Mouse (Mus musculus): Measurements from ENCODE around the gene Eif4g2.

DNA sequence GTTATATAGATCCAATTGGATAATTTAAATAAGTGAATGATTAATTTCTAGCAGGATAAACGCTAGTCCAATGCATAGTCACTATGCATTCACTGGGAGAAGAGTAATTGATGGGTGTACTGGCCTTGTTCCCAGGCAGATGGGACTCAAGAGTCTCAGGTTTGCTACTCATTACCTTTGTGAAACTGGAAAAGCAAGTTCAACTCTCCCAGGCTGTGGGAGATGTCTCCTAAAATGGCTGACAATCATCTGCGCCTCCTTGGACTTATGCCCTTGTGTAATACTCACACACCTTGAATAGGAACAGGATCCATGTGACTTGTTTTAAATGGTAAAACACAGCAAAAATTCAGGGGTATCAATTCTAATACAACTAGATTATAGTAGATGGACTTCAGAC is 26.3 kb upstream of the Eif4g2 start:
- TF ChIP-seq POLR2A (IDR thresholded peaks at IDR 0.05; ENCODE audit: borderline replicate concordance, extremely low read depth, low read depth, low read length) (no peak), CTCF (IDR thresholded peaks at IDR 0.05; ENCODE audit: insufficient read depth, low read length) (no peak)

All from lung, adult 2 months (tissue).